Mouse (Mus musculus) MEL (cell line): ENCODE data around the gene Gusb. TPM values are rescaled to one million over a fixed set of nuclear protein-coding genes. Genes with fewer than 3 reads are reported as not detected.

Experiments used
- DNase-seq: peaks from one replicate; pipeline ENCODE4 v3.0.0; 2011; ENCODE audit warnings: low read depth, low spot score
- H3K27ac ChIP-seq: 2 replicates; pipeline ENCODE4 v1.5.1; 2012; ENCODE audit warnings: low read depth, mild to moderate bottlenecking, control low read depth, low read length, moderate library complexity; ENCODE audit not compliant: control insufficient read depth
- H3K27me3 ChIP-seq, 2 experiments: fragments of 150-350 bp in 1 of 2; sonication (generic) in 1 of 2; 2 replicates each; pipeline ENCODE4 v1.6.1; 2012; ENCODE audit warnings: low read length in 2 of 2, mild to moderate bottlenecking in 2 of 2, improper control_type of control experiment in 1 of 2, moderate library complexity in 1 of 2; ENCODE audit not compliant: insufficient read depth in 2 of 2, control insufficient read depth in 1 of 2
- H3K36me3 ChIP-seq, 2 experiments: 2 replicates each; pipeline ENCODE4 v1.6.1; 2012 to 2014; ENCODE audit warnings: low read length in 2 of 2, improper control_type of control experiment in 1 of 2, inconsistent platforms in 1 of 2, mild to moderate bottlenecking in 1 of 2; ENCODE audit not compliant: insufficient read depth in 2 of 2, control insufficient read depth in 1 of 2
- H3K4me1 ChIP-seq, 2 experiments: fragments of 150-350 bp in 1 of 2; sonication (generic) in 1 of 2; 2 replicates each; pipeline ENCODE4 v1.6.1; 2012; ENCODE audit warnings: low read length in 2 of 2, improper control_type of control experiment in 1 of 2, mild to moderate bottlenecking in 1 of 2; ENCODE audit not compliant: insufficient read depth in 2 of 2, control insufficient read depth in 1 of 2
- H3K4me3 ChIP-seq, 2 experiments: fragments of 150-350 bp in 1 of 2; sonication (generic) in 1 of 2; 2 replicates each; pipeline ENCODE4 v1.5.1; 2012; ENCODE audit warnings: low read depth in 2 of 2, low read length in 2 of 2, mild to moderate bottlenecking in 2 of 2, moderate library complexity in 2 of 2, control low read depth in 1 of 2, improper control_type of control experiment in 1 of 2; ENCODE audit not compliant: control insufficient read depth in 1 of 2, insufficient read depth in 1 of 2
- H3K79me2 ChIP-seq: 2 replicates; pipeline ENCODE4 v1.6.1; 2012; ENCODE audit warnings: mild to moderate bottlenecking, low read length, moderate library complexity; ENCODE audit not compliant: control insufficient read depth, poor library complexity, insufficient read depth
- H3K9ac ChIP-seq: 2 replicates; pipeline ENCODE4 v1.6.1; 2012; ENCODE audit warnings: low read depth, mild to moderate bottlenecking, control low read depth, low read length, moderate library complexity; ENCODE audit not compliant: control insufficient read depth, poor library complexity, severe bottlenecking
- H3K9me3 ChIP-seq: fragments of 150-350 bp; sonication (generic); replicated peaks from 2 replicates; pipeline ENCODE4 v1.6.1; 2012; ENCODE audit warnings: mild to moderate bottlenecking, low read length, improper control_type of control experiment, moderate library complexity; ENCODE audit not compliant: insufficient read depth
- BHLHE40 ChIP-seq: IDR thresholded peaks from 2 replicates; pipeline ENCODE4 v1.6.1; 2012; ENCODE audit warnings: low read depth, mild to moderate bottlenecking, inconsistent platforms, low read length, improper control_type of control experiment, borderline replicate concordance
- CHD1 ChIP-seq: IDR thresholded peaks from 2 replicates; pipeline ENCODE4 v1.6.1; 2012; ENCODE audit warnings: low read depth, mild to moderate bottlenecking, inconsistent platforms, low read length, improper control_type of control experiment
- CHD2 ChIP-seq: IDR thresholded peaks from 2 replicates; pipeline ENCODE4 v1.6.1; 2011; ENCODE audit warnings: low read length, improper control_type of control experiment
- CTCF ChIP-seq, 3 experiments: IDR thresholded peaks in 2 of 3; conservative IDR thresholded peaks in 1 of 3; 2 replicates each; pipeline ENCODE4 v1.5.1; 2011 to 2012; ENCODE audit warnings: low read length in 3 of 3, low read depth in 2 of 3, mild to moderate bottlenecking in 2 of 3, improper control_type of control experiment in 1 of 3, inconsistent platforms in 1 of 3, mixed read lengths in 1 of 3, moderate library complexity in 1 of 3; ENCODE audit not compliant: control insufficient read depth in 1 of 3, insufficient read depth in 1 of 3, poor library complexity in 1 of 3, severe bottlenecking in 1 of 3
- E2F4 ChIP-seq: IDR thresholded peaks from 2 replicates; pipeline ENCODE4 v1.6.1; 2011; ENCODE audit warnings: low read depth, low read length, improper control_type of control experiment, borderline replicate concordance
- EP300 ChIP-seq, 2 experiments: IDR thresholded peaks; 2 replicates each; pipeline ENCODE4 v1.6.1; 2011; ENCODE audit warnings: improper control_type of control experiment in 2 of 2, low read length in 2 of 2, low read depth in 1 of 2, mild to moderate bottlenecking in 1 of 2
- ETS1 ChIP-seq: IDR thresholded peaks from 2 replicates; pipeline ENCODE4 v1.6.1; 2012; ENCODE audit warnings: low read depth, mild to moderate bottlenecking, inconsistent platforms, low read length, improper control_type of control experiment, moderate library complexity
- GATA1 ChIP-seq: IDR thresholded peaks from 2 replicates; pipeline ENCODE4 v1.6.1; 2011; ENCODE audit warnings: low read depth, low read length, improper control_type of control experiment
- HCFC1 ChIP-seq: IDR thresholded peaks from 2 replicates; pipeline ENCODE4 v1.6.1; 2012; ENCODE audit warnings: low read depth, mild to moderate bottlenecking, inconsistent platforms, low read length, improper control_type of control experiment, moderate library complexity
- KAT2A ChIP-seq: conservative IDR thresholded peaks from 2 replicates; pipeline ENCODE4 v1.6.1; 2012; ENCODE audit warnings: low read depth, low read length, improper control_type of control experiment, inconsistent platforms
- MAX ChIP-seq: IDR thresholded peaks from 2 replicates; pipeline ENCODE4 v1.6.1; 2011; ENCODE audit warnings: low read length, improper control_type of control experiment
- MEF2A ChIP-seq: IDR thresholded peaks from 2 replicates; pipeline ENCODE4 v1.6.1; 2014; ENCODE audit warnings: low read depth, mild to moderate bottlenecking, inconsistent platforms, low read length, improper control_type of control experiment; ENCODE audit not compliant: poor library complexity, insufficient replicate concordance, severe bottlenecking; ENCODE audit errors: extremely low read depth
- MXI1 ChIP-seq: IDR thresholded peaks from 2 replicates; pipeline ENCODE4 v1.6.1; 2011; ENCODE audit warnings: mild to moderate bottlenecking, low read depth, low read length, improper control_type of control experiment
- MYC ChIP-seq: IDR thresholded peaks from 2 replicates; pipeline ENCODE4 v1.6.1; 2011; ENCODE audit warnings: low read depth, mild to moderate bottlenecking, low read length, improper control_type of control experiment, moderate library complexity
- NELFE ChIP-seq: IDR thresholded peaks from 2 replicates; pipeline ENCODE4 v1.6.1; 2011; ENCODE audit warnings: low read depth, low read length, improper control_type of control experiment
- NRF1 ChIP-seq: IDR thresholded peaks from 2 replicates; pipeline ENCODE4 v1.6.1; 2014; ENCODE audit warnings: low read depth, mild to moderate bottlenecking, inconsistent platforms, low read length, improper control_type of control experiment, moderate library complexity; ENCODE audit not compliant: poor library complexity, insufficient read depth, severe bottlenecking
- POLR2A ChIP-seq, 2 experiments: IDR thresholded peaks; 2 replicates each; pipeline ENCODE4 v1.6.1; 2011 to 2012; ENCODE audit warnings: low read length in 2 of 2, mild to moderate bottlenecking in 2 of 2, control low read depth in 1 of 2, improper control_type of control experiment in 1 of 2, low read depth in 1 of 2, moderate library complexity in 1 of 2; ENCODE audit not compliant: control insufficient read depth in 1 of 2, insufficient read depth in 1 of 2, poor library complexity in 1 of 2
- POLR2AphosphoS2 ChIP-seq: IDR thresholded peaks from 2 replicates; pipeline ENCODE4 v1.6.1; 2011; ENCODE audit warnings: low read length, improper control_type of control experiment
- RAD21 ChIP-seq: IDR thresholded peaks from 2 replicates; pipeline ENCODE4 v1.6.1; 2011; ENCODE audit warnings: mild to moderate bottlenecking, low read depth, low read length, improper control_type of control experiment
- RCOR1 ChIP-seq: IDR thresholded peaks from 2 replicates; pipeline ENCODE4 v1.6.1; 2012; ENCODE audit warnings: low read depth, mild to moderate bottlenecking, inconsistent platforms, low read length, improper control_type of control experiment
- SMC3 ChIP-seq: IDR thresholded peaks from 2 replicates; pipeline ENCODE4 v1.6.1; 2011; ENCODE audit warnings: low read depth, low read length, improper control_type of control experiment
- TAL1 ChIP-seq: IDR thresholded peaks from 2 replicates; pipeline ENCODE4 v1.6.1; 2012; ENCODE audit warnings: mild to moderate bottlenecking, inconsistent platforms, low read length, moderate library complexity, mixed read lengths
- TBP ChIP-seq: IDR thresholded peaks from 2 replicates; pipeline ENCODE4 v1.8.0; 2011; ENCODE audit warnings: low read depth, low read length, improper control_type of control experiment
- USF2 ChIP-seq, 2 experiments: IDR thresholded peaks; 2 replicates each; pipeline ENCODE4 v1.6.1; 2011 to 2012; ENCODE audit warnings: improper control_type of control experiment in 2 of 2, low read length in 2 of 2, borderline replicate concordance in 1 of 2, inconsistent platforms in 1 of 2, low read depth in 1 of 2, mild to moderate bottlenecking in 1 of 2; ENCODE audit not compliant: insufficient read depth in 1 of 2
- ZC3H11A ChIP-seq: IDR thresholded peaks from 2 replicates; pipeline ENCODE4 v1.6.1; 2012; ENCODE audit warnings: low read depth, mild to moderate bottlenecking, inconsistent platforms, low read length, improper control_type of control experiment
- ZKSCAN1 ChIP-seq: IDR thresholded peaks from 2 replicates; pipeline ENCODE4 v1.6.1; 2012; ENCODE audit warnings: low read depth, mild to moderate bottlenecking, inconsistent platforms, low read length, improper control_type of control experiment, moderate library complexity
- ZNF384 ChIP-seq: IDR thresholded peaks from 2 replicates; pipeline ENCODE4 v1.6.1; 2012; ENCODE audit warnings: low read depth, mild to moderate bottlenecking, inconsistent platforms, low read length, improper control_type of control experiment
- polyA plus RNA-seq, 2 experiments: library from polyadenylated mRNA; stranded (reverse) in 1 of 2; unstranded in 1 of 2; fragments of >175 nt in 1 of 2; fragments of >200 nt in 1 of 2; gene quantifications; 2 replicates each; pipeline versions ENCODE4 v1.2.1 to v1.2.4; 2012; ENCODE audit warnings: low replicate concordance in 2 of 2, low read depth in 1 of 2; ENCODE audit not compliant: insufficient read length in 2 of 2, insufficient read depth in 1 of 2, missing spikeins in 1 of 2
- total RNA-seq: library from RNA; depleted of rRNA; stranded (reverse); fragments of 300-350 nt; gene quantifications from 2 replicates; pipeline ENCODE4 v1.2.3, GENCODE M21; 2012

Gusb gene
- total and polyA plus RNA-seq, 3 experiments = 44.4 to 107 (median 54.2) TPM

- DNase-seq = no peak
- Histone ChIP-seq H3K9ac (no peak overlapping the region), H3K4me3 (no peak overlapping the region), H3K4me1 (no peaks in the 10 kb centered on the region), H3K27me3 (no peaks in the 10 kb centered on the region), H3K27ac (no peak overlapping the region), H3K79me2 (no peaks in the 10 kb centered on the region), H3K9me3 (no peaks in the 10 kb centered on the region), H3K36me3 (peaks cover 0 to 31% of the 10 kb centered on the region in 2 experiments; a peak in 2 of 4 replicates)
- no peak for TF ChIP-seq POLR2AphosphoS2
- TF ChIP-seq USF2 (IDR thresholded peaks at IDR 0.05; ENCODE audit: borderline replicate concordance in 1 of 2, insufficient read depth in 1 of 2, low read depth in 1 of 2, low read length in 2 of 2) = no peak
- TF ChIP-seq SMC3 = no peak
- TF ChIP-seq EP300 (IDR thresholded peaks at IDR 0.05; ENCODE audit: low read depth in 1 of 2, low read length in 2 of 2) = no peak
- TF ChIP-seq RCOR1 = no peak
- no peak for TF ChIP-seq POLR2A (IDR thresholded peaks at IDR 0.05; ENCODE audit: control insufficient read depth in 1 of 2, insufficient read depth in 1 of 2, low read depth in 1 of 2, low read length in 2 of 2, poor library complexity in 1 of 2)
- no peak for TF ChIP-seq CHD2
- TF ChIP-seq GATA1 = no peak
- TF ChIP-seq MYC = no peak
- no peak for TF ChIP-seq E2F4
- no peak for TF ChIP-seq ZKSCAN1
- no peak for TF ChIP-seq ETS1
- no peak for TF ChIP-seq CHD1
- no peak for TF ChIP-seq MXI1
- no peak for TF ChIP-seq CTCF (IDR thresholded peaks at IDR 0.05 in 2 of 3, conservative IDR thresholded peaks at IDR 0.05 in 1 of 3; ENCODE audit: control insufficient read depth in 1 of 3, insufficient read depth in 1 of 3, low read depth in 2 of 3, low read length in 3 of 3, poor library complexity in 1 of 3, severe bottlenecking in 1 of 3)
- TF ChIP-seq MAX = no peak
- TF ChIP-seq TBP = no peak
- no peak for TF ChIP-seq NRF1
- no peak for TF ChIP-seq HCFC1
- no peak for TF ChIP-seq TAL1
Observed at GRCm38 (mm10) chr5:130046100-130046499, 43.3 kb upstream of the Gusb start.

GRCm38 (mm10) chr5:130044201-130044695 lies 41.4 kb upstream of the Gusb start:
- peak; percentile 57 for DNase-seq
- no peak overlapping the region for H3K27ac ChIP-seq
- H3K27me3 ChIP-seq = no peaks in the 10 kb centered on the region
- no peaks in the 10 kb centered on the region for H3K4me1 ChIP-seq
- no peak overlapping the region for H3K4me3 ChIP-seq
- TF ChIP-seq KAT2A (no peak), ZNF384 (no peak), RAD21 (peak; percentile 45), CHD1 (no peak), RCOR1 (no peak), CTCF (IDR thresholded peaks at IDR 0.05 in 2 of 3, conservative IDR thresholded peaks at IDR 0.05 in 1 of 3; ENCODE audit: control insufficient read depth in 1 of 3, insufficient read depth in 1 of 3, low read depth in 2 of 3, low read length in 3 of 3, poor library complexity in 1 of 3, severe bottlenecking in 1 of 3) (peak; percentile 31 to 63 (median 41)), ZC3H11A (peak; percentile 40; the same call in 1 of the 2 replicates), SMC3 (peak; percentile 62), BHLHE40 (no peak), MAX (no peak), MEF2A (no peak), ETS1 (no peak), NELFE (no peak), EP300 (IDR thresholded peaks at IDR 0.05; ENCODE audit: low read depth in 1 of 2, low read length in 2 of 2) (no peak)
- H3K9me3 ChIP-seq = no peaks in the 10 kb centered on the region
- no peak overlapping the region for H3K9ac ChIP-seq
- peaks cover 0 to 37% of the 10 kb centered on the region in 2 experiments; a peak in 2 of 4 replicates for H3K36me3 ChIP-seq
- H3K79me2 ChIP-seq = no peaks in the 10 kb centered on the region
